Mouse (Mus musculus) CH12.LX (cell line): ENCODE data around the gene Iqsec3.

Experiments
- CHD2 ChIP-seq: IDR thresholded peaks from 2 replicates; pipeline ENCODE4 v1.6.1; 2011; ENCODE audit warnings: low read length, improper control_type of control experiment
- CTCF ChIP-seq, 2 experiments: IDR thresholded peaks in 1 of 2; conservative IDR thresholded peaks in 1 of 2; 2 replicates each; pipeline ENCODE4 v1.5.1; 2011 to 2012; ENCODE audit warnings: low read depth in 2 of 2, low read length in 2 of 2, improper control_type of control experiment in 1 of 2, inconsistent platforms in 1 of 2, mild to moderate bottlenecking in 1 of 2, moderate library complexity in 1 of 2
- EP300 ChIP-seq: IDR thresholded peaks from 2 replicates; pipeline ENCODE4 v1.6.1; 2011; ENCODE audit warnings: low read length, improper control_type of control experiment
- JUND ChIP-seq: conservative IDR thresholded peaks from 2 replicates; pipeline ENCODE4 v1.6.1; 2011; ENCODE audit warnings: low read depth, low read length, improper control_type of control experiment
- MAZ ChIP-seq: IDR thresholded peaks from 2 replicates; pipeline ENCODE4 v1.6.1; 2012; ENCODE audit warnings: low read depth, mild to moderate bottlenecking, inconsistent platforms, low read length, improper control_type of control experiment, moderate library complexity
- POLR2A ChIP-seq: IDR thresholded peaks from 2 replicates; pipeline ENCODE4 v1.6.1; 2011; ENCODE audit warnings: low read depth, mild to moderate bottlenecking, improper control_type of control experiment, low read length
- UBTF ChIP-seq: IDR thresholded peaks from 2 replicates; pipeline ENCODE4 v1.6.1; 2012; ENCODE audit warnings: low read depth, mild to moderate bottlenecking, inconsistent platforms, low read length, improper control_type of control experiment, moderate library complexity
- ZMIZ1 ChIP-seq: IDR thresholded peaks from 2 replicates; pipeline ENCODE4 v1.6.1; 2012; ENCODE audit warnings: low read depth, mild to moderate bottlenecking, inconsistent platforms, low read length, improper control_type of control experiment
- ZNF384 ChIP-seq: IDR thresholded peaks from 2 replicates; pipeline ENCODE4 v1.6.1; 2012; ENCODE audit warnings: low read depth, low read length, improper control_type of control experiment, inconsistent platforms

- TF ChIP-seq EP300 (no peak), POLR2A (no peak), ZMIZ1 (no peak), CTCF (conservative IDR thresholded peaks at IDR 0.05 in 1 of 2, IDR thresholded peaks at IDR 0.05 in 1 of 2; ENCODE audit: low read depth in 2 of 2, low read length in 2 of 2) (no peak), UBTF (no peak), CHD2 (no peak), MAZ (no peak), JUND (no peak), ZNF384 (no peak)
These were observed 127.0 kb downstream of the Iqsec3 start for GRCm38 (mm10) chr6:121346428-121346827.
